Mouse (Mus musculus) adrenal gland, postnatal 36 days (tissue): ENCODE data around the gene Wdr18. TPM values are rescaled to one million over a fixed set of nuclear protein-coding genes. Genes with fewer than 3 reads are reported as not detected.

Experiments used
- DNase-seq, 2 experiments: peaks; one replicate each; pipeline ENCODE4 v3.0.0; 2021; ENCODE audit warnings: mixed read lengths in 1 of 2
- total RNA-seq, 2 experiments: library from RNA; stranded (reverse); gene quantifications; 2 replicates each; pipeline ENCODE4 v1.2.3; 2021

Gene Wdr18
- total RNA-seq, 2 experiments from 2014 or later: 37.8 to 48.9 TPM

GRCm38 (mm10) chr10:79946752-79947322, 13.1 kb upstream of the Wdr18 start:
- no peak for DNase-seq

- no peak for DNase-seq
Measured at GRCm38 (mm10) chr10:79947502-79947901, 12.4 kb upstream of the Wdr18 start.

- no peak for DNase-seq
Measured at GRCm38 (mm10) chr10:79949873-79950272, 10.1 kb upstream of the Wdr18 start.

GRCm38 (mm10) chr10:79950661-79951060, 9.3 kb upstream of the Wdr18 start:
- no peak for DNase-seq

GRCm38 (mm10) chr10:79953946-79954345, 6.0 kb upstream of the Wdr18 start:
- peak; percentile 42 to 63 for DNase-seq

DNA sequence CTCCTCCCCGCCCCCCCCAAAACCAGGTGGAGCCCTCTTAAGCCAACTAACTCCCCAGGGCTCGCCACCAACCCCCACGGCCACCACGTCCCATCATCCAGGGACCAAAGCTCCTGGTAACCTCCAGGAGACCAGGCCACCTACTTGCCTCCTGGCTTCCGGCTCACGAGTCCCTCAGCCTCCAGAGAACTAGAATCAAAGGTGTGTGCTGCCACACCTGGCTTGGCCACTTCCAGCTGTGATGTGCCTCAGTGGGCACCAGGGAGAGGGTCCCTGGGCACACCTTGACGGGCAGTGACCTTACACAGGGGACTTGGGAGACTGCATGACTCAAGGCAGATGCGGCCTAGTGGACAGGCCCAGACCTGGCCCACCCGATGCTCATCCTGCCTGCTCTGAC, 4.3 kb upstream of the Wdr18 start:
- DNase-seq: no peak

DNA sequence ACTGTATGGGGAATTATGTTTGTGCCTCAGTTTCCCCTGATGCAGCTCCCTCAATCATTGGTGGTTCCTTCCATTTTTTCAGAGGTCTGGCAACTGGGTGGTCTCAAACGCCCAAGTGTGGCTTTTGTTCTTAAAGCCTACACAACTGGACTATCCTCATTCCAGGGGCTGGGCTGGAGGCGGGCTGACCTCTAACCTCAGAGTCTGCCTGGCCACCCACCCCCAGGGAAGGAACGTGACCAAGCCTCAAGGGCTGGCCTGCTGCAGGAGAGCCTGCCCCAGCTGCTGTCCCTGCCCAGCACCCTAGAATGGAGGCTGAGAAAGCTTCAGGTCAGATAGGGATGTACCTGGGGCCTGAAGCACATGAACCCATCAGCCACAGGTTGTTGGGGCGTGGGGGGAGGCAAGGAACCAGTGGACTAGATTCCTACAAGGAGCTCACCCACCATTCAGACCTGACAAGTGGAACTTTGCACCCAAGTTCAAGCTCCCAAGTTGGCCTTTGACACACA, 3.3 kb upstream of the Wdr18 start:
- no peak for DNase-seq

GRCm38 (mm10) chr10:79958140-79958816, 1.7 kb upstream of the Wdr18 start:
- peak; percentile 84 to 87 for DNase-seq

DNA sequence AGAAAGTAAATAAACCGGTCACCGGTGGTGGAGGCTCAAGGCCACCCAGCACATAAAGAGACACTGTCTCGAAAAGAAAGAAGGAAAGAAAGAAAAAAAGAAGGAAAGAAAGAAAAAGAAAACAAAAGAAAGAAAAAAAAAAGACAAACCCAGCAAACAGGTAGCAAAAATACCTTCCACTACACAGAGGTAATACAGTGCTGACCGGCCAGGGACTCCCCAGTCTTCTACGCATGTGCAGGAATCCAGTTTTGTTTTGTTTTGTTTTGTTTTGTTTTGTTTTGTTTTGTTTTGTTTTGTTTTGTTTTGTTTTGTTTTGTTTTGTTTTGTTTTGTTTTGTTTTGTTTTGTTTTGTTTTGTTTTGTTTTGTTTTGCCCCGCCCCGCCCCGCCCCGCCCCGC, 540 bp upstream of the Wdr18 start:
- peak; percentile 27 to 56 for DNase-seq

DNA sequence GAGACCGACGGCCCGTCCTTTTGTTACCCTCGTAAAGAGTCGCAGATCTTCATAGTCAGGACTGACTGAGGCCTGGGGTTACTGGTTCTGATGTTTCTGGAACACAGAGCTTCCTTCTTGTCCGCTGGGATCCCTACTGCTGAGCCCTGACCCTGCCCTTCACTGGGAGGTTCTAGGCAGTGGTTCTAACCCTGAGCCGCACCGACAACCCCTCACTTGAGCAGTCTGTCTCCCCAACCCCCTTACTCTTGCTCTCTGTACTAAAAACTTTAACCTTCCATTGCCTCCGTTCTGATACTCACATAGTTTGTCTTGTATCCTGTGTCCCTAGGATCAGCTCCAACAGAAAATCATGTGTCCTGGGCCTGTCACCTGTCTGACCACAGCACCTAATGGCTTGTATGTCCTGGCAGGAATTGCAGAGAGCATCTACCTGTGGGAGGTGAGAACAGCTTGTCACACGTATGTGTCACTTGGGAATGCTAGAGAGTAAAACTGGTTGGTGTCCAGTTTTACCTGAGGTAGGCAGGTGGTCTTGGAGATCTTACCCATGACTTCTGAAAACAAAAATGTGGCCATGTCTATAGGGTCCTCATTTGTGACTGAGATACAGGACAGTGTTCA, 831 bp downstream of the Wdr18 start:
- no peak for DNase-seq

DNA sequence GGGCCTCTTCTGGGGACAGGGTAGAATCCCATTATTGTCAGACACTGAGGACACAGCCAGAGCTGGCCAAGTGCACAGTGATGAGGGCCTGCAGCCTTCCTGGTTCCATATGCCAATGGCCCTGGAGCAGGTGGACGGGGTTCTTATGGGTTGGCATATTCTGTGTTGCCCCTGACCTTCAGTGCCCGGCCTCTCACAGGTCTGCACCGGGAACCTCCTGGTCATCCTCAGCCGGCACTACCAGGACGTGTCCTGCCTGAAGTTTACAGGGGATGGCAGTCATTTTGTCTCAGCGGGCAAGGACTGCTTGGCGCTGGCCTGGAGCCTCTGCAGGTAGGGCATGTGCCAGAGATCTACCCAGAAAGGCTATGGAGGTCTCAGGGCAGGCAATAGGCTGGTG, 4.8 kb downstream of the Wdr18 start:
- no peak for DNase-seq

- peak; percentile 48 to 57 for DNase-seq
Measured at GRCm38 (mm10) chr10:79965325-79965724, 5.4 kb downstream of the Wdr18 start.

DNA sequence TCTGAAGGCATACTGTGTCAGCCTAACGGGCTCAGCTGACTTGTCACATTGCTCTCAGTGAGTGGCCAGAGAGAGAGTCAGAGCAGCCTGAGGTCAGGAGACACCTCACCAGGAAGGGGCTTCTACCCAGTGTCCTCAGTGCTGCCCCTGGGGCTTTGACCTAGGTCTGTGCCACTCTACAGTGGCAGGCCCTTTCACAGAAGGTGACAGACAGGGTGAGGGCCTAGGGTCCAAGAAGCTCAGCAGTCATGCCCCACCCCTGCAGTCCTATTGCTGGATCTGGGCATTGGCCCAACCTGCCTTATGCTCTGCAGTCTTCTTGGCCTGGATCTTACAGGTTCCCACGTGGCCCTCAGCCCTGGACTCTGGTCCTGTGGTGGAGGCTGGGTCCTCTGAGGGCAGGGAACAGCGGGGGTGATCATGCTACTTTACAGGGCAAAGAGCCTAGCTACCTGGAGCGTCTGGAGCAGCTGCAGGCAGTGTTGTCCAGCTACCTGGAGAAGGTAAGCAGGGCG, 7.0 kb downstream of the Wdr18 start:
- no peak for DNase-seq

GRCm38 (mm10) chr10:79968181-79968580, 8.2 kb downstream of the Wdr18 start:
- DNase-seq: no peak

DNA sequence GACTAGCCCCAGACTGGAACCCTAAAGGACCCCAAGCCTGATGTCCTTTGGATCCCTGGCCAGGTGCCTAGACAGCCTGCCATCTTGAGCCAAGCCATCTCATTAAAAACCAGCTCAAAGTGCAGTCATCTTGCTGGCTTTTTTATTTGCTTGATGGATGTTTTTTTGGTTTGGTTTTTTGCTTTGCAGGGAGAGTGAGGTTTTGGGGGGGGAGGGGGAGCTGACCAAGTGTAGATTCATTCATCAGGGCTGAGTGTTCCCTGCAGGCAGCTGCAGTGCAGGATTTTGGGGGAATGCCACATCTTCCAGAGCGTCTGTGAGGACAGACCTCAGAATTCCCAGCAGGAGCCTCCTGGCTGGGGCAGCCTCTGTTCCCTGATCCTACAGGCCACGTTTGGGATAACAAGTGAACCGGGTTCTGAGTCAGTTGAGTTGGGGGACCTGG, 9.2 kb downstream of the Wdr18 start:
- DNase-seq: no peak

DNA sequence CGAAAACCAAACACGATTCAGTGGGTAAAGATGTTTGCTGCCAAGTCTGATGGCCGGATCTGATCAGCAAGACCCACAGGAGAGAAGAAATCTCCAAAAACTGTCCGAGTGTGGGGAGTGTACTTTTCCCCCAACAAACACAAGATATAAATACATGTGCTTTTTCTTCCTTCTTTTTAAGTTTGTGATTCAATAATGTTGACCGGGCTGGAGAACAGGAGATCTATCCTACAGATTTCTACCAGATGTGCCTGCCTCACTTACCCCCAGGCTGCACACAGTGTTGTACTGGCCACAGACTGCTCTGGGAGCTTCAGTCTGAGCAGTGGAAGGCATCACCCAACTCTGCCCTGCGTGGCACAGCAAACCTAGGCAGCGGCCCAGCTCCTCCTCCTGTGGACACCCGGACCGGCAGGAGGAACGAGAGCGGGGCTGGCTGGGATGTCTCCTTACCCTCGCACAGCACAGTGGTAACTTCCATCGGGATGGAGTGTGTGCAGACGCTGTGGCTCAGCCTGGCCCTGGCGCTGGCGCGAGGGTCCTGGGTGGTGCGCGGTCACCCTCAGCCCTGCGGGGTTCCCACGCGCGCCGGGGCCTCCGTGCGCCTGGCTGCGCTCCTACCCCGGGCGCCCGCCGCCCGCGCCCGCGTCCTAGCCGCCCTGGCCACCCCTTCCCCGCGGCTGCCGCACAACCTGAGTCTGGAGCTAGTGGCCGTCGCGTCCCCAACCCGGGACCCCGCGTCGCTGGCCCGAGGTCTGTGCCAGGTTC, 10.6 kb downstream of the Wdr18 start, which contains the start of gene Grin3b:
Grin3b (plus strand) TSS at position 301 of the 768 bp plus-strand sequence.
- peak; percentile 24 to 43 for DNase-seq

DNA sequence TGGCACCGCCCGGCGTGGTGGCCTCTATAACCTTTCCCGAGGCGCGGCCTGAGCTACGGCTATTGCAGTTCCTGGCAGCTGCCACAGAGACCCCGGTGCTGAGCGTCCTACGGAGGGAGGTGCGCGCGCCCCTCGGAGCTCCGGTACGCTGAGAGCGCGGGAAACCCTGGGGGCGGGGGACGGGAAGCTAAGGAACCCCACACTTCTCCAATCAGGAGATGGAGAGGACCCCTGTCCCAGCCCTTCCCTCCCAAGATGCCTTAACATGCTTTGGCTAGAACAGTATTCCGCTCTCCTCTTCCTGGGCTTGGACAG, 11.2 kb downstream of the Wdr18 start:
- no peak for DNase-seq

GRCm38 (mm10) chr10:79972831-79973230, 12.9 kb downstream of the Wdr18 start:
- peak in 1 of 2 experiments; percentile 53 for DNase-seq

- no peak for DNase-seq
Measured at GRCm38 (mm10) chr10:79974087-79974486, 14.1 kb downstream of the Wdr18 start.

DNA sequence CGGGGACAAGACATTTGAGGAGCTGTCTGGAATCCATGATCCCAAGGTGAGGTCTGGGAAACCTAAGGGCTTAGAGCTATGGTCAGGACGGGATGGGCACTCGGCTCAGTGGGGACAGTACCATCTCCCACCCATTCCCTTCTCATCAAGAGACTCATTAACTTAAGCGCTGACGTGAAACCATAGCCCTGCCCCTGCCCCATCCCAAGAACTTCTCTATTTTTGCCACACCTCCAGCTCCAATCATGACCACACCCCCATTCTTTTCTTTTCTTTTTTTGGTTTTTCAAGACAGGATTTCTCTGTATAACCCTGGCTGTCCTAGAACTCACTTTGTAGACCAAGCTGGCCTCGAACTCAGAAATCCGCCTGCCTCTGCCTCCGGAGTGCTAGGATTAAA, 14.7 kb downstream of the Wdr18 start:
- DNase-seq: no peak

GRCm38 (mm10) chr10:79976071-79976721, 16.2 kb downstream of the Wdr18 start:
- DNase-seq: no peak

- DNase-seq: no peak
Measured at GRCm38 (mm10) chr10:79976722-79977107, 16.8 kb downstream of the Wdr18 start.
